Mouse (Mus musculus) layer of hippocampus, adult 9-11 months (tissue): ENCODE measurements around the gene Olfr204.
"Not testable (repeated sequence)": the region's sequence is repeated elsewhere in the genome, so short reads cannot be mapped to it uniquely, and the experiment has no call there.

Experiments used
- DNase-seq: peaks from one replicate; pipeline ENCODE4 v3.0.0; 2022

Gene Olfr204

GRCm38 (mm10) chr16:59318148-59318547 is at the start of gene Olfr204:
TSS of gene Olfr204 (minus strand) at chr16:59318248.
- DNase-seq: no peak

GRCm38 (mm10) chr16:59363893-59364292 is 45.8 kb upstream of the Olfr204 start, which contains the start of gene Olfr209:
TSS of gene Olfr209 (minus strand) at chr16:59363993.
- no peak for DNase-seq

DNA sequence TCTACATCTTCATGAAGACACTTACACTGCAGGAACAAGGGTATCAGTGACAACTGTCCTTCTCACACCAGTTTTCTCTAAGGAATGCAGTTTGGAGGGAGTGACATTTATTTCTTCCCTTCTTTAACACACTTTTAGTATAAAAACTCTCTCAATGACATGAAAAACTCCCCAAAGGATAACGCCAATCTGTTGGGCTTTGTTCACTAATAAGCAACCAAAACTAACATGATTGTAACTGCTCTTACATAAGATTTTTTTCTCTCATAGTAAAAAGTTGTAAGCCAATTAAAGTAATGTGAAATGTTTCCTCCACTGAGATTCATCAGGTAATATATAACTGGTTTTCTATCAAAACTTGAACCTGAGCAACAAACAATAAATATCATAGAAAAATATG is 31.1 kb upstream of the Olfr204 start, which contains the start of gene Olfr206:
TSS of gene Olfr206 (minus strand) at position 101 of the 400 bp plus-strand sequence.
- no peak for DNase-seq

DNA sequence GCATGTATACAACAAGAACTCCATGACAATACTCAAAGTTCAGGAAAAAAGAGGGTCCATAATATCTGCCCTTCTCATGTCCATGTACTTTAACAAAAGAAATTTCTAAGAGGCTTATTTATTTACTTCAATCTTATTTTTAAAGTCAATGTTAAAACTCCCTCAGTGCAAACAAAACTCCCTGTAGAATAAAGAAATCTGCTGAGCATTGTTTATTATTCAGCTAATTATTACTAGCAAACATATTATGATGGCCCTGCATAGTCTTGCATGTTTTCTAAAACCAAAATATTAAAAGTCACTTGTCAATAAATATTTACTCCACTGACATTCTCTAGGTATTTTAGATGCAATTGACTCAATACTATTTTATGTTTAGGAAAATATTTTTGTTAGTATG is 13.0 kb upstream of the Olfr204 start, which contains the start of gene Olfr205:
TSS of gene Olfr205 (minus strand) at position 101 of the 400 bp plus-strand sequence.
- DNase-seq: no peak

GRCm38 (mm10) chr16:59323262-59323661 is 5.2 kb upstream of the Olfr204 start:
- not testable (repeated sequence) for DNase-seq

DNA sequence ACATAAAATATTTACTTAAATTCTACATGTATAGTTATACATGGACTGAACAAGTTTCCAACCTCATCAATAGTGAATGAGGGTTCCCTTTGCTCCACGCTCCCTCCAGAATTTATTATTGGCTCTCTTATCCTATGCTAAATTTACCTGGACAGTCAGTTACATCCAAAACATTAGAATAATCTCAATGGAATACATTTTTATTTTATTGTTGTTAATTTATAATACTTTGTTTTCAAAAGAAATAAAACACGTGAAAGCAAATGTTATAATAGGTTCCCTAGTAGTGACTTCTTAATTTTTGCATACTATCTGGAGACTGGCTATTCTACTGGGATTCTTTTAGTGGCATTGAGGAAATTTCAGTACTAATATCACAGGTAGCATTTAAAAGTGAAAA is 19.5 kb downstream of the Olfr204 start, which contains the start of gene Olfr203:
TSS of gene Olfr203 (plus strand) at position 301 of the 400 bp plus-strand sequence.
- no peak for DNase-seq

- DNase-seq: not testable (repeated sequence)
Observed at GRCm38 (mm10) chr16:59287576-59287975, 30.5 kb downstream of the Olfr204 start.

GRCm38 (mm10) chr16:59286693-59287092 is 31.4 kb downstream of the Olfr204 start, which contains the start of gene Olfr202:
TSS of gene Olfr202 (minus strand) at chr16:59286793.
- DNase-seq: no peak

- DNase-seq: no peak
Observed at GRCm38 (mm10) chr16:59283476-59283875, 34.6 kb downstream of the Olfr204 start.

DNA sequence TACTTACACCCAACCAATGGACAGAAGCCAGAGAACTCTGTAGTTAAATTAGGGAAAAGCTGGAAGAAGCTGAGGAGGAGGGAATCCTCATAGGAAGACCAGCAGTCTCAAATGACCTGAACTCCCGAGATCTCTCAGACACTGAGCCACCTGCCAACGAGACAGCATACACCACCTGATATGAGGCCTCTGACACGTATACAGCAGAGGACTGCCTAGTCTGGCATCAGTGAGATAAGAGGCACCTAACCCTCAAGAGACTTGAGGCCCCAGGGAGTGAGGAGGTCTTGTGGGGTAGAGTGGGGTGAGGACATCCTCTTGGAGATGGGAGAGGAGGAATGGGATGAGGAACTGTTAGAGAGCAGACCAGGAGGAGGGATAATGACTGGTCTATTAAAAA is 37.5 kb downstream of the Olfr204 start:
- no peak for DNase-seq

DNA sequence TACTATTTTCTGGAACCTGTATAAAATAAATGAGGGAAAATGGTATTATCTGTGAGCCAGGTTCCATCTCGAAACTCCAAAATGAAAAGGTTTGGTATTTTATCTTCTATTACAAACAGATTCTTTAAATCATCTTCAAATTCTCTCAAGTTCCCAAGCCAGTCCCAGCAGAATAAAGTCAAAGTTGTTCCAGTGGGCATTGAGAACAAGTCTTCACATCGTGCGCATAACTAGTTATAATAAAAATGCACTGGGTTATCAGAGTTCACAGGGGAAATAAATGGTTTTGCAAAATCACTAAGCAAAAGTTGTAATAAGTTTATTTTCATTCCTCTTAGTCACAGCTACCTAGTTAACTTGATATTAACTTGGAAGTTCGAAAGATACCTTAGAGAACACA is 45.5 kb downstream of the Olfr204 start, which contains the start of gene Olfr201:
TSS of gene Olfr201 (minus strand) at position 101 of the 400 bp plus-strand sequence.
- DNase-seq: not testable (repeated sequence)

DNA sequence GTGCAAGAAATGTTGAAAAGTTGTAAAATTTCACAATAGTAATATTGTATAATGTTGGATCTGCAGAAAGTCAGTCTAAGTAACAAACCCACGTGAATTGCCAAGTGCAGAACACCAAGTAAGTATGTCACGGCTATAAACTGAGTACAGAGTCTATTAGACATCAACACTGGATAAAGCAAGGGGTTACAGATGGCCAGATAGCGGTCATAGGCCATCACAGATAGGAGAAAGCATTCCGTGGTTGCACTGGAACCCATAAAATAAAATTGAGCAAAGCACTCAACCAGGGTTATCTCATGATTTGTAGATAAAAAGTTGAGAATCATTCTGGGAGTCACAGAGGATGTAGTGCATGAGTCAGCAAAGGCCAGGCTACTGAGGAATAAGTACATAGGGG is 49.0 kb downstream of the Olfr204 start:
- DNase-seq: not testable (repeated sequence)
